Mouse (Mus musculus) heart, adult 9 months (tissue): Measurements from ENCODE around the gene Cpa3.

Source experiments
- DNase-seq, 2 experiments: peaks; one replicate each; pipeline ENCODE4 v3.0.0; 2022; ENCODE audit warnings: low spot score in 2 of 2

Cpa3 gene

DNA sequence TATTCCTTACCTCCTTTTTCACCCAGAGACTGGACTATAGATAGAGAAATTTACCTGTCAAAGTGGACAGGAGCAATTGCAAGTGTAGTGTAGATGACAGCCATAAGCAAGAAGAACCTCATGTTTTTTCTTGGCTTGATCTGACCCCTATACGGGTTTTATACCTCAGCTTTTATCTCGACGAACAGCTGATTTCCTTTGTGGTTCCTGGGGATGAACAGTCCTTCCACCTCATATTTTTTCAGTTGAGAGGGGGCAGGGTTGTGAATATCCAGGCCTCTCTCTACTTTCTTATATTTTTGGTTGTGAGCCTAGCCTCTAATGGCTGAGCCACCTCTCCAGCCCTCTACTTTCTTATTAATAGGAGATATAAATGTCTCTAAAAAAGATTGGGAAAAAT lies at the start of gene Cpa3:
Gene Cpa3, minus strand, starts transcription at position 132 of the 400 bp plus-strand sequence.
- no peak for DNase-seq

DNA sequence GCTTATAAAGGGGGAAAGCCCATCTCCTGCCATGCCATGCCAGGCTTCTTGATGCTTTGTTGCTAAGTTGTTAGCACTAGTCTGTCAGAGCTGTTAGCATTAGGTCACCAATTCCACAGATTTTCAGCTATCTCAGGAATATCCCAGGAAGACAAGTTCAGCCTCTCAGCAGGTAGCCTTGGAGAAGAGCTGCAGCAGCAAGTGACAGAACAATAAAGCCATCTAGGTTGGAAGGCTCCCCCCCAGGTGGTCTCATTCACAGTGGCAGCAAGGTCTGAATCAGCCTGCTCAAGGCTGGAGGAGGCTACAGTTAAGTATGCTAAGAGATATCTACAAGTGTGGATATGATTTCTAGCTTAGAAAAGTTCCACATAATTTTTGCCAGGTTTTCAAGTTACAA lies 49.4 kb upstream of the Cpa3 start:
- DNase-seq, result no peak

DNA sequence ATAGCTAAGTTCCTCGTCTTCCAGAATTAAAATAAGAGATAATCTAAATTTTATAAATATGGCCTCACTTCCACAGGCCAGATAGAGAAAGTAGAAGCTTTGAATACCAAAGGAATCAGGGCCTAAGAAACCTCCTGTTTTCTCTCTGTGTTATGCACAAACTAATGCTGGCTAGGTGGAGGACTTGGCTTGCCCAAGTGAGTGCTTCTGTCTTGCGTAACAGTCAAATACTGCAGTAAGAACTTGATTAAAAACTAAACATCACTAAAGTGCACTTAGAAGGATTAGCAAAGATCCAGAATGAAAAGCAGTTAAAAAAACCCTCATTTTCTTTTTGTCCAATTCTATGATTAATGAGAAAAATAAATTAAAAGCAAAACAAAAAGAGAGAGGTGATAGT lies 46.8 kb upstream of the Cpa3 start:
- no peak for DNase-seq

DNA sequence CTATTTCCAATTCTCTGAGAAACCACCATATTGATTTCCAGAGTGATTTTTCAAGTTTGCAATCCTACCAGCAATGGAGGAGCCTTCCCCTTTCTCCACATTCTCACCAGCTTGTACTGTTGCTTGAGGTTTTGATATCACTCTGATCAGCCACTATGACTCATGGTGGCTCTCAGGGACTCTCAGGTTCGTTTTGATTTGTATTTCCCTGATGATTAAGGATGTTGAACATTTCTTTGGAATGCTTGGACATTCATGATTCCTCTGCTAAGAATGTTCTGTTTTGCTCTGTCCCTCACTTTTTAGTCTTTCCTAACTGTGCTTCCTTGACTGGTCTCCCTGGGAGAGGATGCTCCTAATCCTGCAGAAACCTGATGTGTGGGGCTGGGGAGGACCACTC lies 39.8 kb upstream of the Cpa3 start:
- DNase-seq, result no peak

DNA sequence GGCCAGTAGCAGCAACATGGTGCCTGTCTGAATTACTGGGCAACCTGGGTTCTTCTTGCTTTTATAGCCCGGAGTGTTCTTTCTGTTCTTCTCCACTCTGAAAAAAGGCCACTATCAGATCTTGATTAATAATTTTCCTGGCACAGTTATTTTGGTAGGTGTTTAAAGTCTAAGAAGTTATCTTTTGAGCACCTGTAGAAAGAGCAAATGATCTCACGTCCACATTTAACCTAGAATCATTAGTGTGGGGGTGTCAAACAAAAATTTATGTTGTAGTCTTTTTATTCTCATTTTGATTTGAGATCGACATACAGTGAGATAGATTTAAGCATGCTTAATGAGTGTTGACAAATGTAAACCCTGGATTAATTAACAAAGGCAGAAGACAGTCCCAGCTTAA lies 33.7 kb upstream of the Cpa3 start, which contains the start of gene Cpb1:
Gene Cpb1, minus strand, starts transcription at position 101 of the 400 bp plus-strand sequence.
- DNase-seq, result no peak

DNA sequence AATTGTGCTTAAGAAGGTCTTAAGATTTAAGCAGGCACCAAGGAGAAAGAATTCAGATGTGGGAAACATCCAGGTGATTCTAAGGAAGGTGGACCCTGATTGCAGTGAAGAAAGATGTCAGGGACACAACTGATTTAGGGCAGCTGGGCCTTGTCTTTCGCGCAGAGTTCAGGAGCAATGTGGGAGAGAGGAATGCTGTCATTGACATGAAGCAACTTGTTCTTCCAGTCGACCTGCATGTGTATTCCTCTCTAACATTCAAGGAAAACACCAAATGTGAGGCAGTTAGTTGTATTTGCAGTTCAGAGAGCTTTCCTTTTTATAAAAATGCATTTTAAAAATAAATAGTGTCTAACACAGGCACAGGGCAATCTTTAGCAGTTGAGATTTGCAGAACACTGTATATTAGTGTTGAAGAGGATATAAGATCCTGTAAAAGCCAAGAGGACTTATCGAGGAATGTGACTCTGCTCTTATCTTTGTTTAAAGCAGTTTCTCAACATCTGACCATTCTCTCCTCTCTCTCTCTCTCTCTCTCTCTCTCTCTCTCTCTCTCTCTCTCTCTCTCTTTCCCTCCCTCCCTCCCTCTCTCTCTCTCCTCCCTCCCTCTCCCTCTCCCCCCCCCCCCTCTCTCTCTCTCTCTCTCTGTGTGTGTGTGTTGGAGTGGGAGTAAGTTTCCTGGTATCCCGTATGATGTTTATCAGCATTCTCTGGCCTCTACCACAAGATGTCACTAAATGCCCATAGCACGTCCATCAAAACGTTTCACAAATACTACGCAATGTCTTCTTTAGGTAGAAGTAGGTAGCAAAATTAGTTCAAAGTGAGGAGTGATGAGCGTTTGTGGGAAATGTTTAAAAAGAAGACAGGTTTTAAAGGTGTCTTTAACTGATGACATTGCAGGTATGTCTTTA lies 12.8 kb upstream of the Cpa3 start:
- DNase-seq, result no peak

DNA sequence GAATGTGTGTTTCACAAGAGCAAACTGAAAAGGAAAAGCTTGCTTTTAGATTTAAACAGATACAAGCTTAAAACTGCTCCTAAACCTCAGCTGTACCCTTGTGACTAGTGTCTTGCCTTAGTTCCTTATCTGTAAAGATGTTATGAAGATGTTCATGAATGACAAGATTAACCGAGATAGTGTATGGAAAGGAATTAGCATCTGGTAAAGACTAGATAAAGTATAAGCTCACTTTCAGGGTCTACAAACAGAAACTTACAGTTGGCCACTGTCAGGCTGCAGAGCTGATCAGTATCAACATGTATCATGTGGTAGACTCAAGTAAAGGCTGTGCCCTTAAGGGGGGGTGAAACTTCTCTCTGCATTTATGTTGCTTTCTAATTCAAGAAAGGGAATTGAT lies 1.9 kb upstream of the Cpa3 start:
- no peak for DNase-seq

DNA sequence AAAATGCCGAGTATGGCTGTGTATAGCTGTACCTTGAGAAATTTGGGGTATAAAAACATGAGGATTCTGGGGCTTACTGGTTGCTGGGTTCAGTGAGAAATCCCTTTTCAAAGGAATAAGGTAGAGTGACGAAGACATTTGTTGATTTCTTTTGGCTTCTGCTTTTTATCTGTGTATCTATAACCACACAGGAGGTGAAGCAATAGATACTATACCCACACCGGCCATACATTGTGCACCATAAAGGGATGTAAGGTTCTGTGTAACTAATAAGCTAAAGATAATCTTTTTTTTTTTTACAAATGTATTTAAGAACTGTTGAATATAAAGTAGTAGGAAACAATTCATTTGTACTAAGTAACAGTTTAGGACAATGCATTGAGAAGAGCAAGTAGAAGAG lies 2.2 kb downstream of the Cpa3 start:
- no peak for DNase-seq

DNA sequence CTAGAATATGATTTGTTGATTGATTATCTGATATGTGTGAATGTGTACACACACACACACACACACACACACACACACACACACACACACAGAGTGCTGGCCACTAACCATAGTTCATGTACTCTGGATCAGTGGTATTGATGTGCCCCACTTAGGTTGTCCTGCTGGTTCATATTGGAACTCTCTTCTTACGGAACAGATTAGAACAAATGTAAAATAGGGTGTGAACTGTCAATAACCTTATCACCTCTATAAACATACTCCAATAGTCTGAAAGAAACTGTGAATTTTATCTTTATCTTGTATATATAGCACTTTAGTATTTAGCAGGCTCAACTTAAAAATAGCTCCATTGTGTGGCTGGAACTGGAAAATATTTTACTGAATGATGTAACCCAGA lies 5.0 kb downstream of the Cpa3 start:
- DNase-seq, result no peak

DNA sequence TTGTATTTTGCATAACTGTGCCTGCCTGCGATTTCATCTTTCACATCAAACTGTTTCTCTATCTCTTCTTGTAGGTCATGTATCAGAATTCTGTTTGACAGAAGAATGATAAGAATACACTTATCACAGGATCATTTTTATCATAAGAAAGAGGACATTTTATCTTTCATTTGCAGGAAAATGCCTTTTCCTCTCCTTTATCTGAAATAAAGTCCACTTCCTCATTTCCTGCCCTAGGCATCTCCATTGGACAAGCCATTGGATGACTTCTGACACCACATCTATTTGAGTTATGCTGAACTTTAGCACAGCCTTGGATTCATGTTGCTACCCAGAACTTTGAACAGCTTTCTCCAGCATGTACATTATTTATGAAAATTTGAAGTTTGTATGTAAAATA lies 13.0 kb downstream of the Cpa3 start:
- DNase-seq, result no peak

DNA sequence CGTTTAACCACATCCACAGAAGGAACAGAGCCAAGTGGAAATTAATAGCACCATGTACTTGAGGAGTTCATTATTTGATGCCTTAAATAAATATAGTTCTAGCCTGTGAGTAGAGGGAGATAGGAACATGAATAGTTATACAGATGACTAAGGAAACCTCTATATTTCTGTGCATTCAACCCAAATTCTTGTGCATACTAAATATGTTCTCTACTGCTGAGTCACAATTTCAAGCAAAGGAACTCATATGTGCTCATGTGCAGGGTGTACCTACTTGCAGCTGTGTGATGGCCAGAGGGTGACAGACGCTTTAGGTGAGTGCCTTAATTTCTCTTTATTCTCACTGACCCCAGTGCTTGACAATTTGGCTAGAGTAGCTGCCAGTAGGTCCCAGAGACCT lies 16.6 kb downstream of the Cpa3 start:
- no peak for DNase-seq

DNA sequence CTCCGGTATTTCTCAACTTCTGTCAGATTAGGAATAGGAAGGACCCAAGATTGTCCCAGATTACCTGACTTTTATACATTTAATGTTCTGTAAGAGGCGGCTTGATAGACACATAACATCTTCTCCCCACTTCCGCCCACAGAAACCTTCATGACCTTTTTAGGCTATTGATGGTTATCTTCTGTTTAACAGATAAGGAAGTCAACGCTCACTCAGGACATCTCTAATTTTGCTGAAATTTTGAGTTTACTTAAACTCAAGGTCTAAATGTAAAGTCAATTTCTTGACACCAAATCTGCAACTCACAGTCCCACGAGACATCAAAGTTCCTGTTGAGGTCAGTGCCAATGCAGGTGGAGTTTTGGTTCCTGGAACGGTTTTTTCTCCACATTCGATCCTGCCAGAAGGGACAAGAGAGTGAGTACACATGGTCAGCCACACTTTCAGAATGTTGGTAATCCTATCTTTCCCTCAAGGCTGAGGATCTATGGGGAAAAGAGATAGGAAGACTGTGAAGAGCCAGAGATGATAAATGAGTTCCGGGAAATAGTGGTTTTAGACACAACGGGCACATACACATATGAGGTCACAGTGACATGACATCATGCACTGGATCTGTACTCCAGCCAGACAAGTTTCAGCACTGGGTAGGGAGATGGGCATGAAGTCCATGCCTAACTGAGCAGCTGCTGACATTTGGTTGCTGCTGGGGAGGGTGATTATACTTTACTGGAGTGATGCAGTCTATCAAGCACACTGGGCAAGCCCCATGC lies 18.9 kb downstream of the Cpa3 start:
- DNase-seq, result no peak

DNA sequence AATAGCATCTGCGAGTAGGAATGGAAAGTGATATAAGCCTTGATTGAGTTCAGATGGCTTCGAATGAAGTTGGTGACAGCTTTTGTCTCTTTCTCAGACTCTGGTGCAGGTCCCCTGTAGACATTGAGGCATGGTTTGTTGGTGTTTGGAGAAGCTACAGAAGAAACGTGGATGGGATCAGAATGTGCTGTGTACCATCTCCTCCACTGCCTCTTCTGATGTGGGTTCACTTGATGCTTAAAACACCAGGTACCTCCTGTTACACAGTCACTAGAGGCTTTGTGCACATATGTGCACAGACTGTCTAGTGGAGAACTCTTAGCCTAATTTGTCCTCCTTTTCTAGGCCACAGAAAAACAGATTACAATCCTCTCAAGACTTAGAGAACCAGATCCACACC lies 19.8 kb downstream of the Cpa3 start:
- no peak for DNase-seq

DNA sequence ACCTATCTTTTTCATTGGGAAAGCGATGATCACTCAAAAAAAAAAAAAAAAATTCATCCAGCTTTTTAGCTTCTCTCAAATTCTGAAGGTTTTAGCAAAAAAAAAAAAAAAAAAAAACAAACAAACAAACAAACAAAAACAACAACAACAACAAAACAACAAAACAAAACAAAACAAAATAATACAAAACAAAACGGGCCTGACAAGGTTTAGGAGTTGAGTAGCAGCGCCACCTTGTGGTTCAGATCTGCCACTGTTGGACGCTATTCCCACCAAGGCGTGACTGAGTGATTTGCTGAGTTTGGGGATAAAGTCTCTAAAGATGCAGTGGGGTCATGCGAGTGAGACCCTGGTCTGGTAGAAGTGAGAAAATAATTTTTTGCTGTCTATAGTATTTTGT lies 43.1 kb downstream of the Cpa3 start:
- peak in 1 of 2 experiments; percentile 4 for DNase-seq

DNA sequence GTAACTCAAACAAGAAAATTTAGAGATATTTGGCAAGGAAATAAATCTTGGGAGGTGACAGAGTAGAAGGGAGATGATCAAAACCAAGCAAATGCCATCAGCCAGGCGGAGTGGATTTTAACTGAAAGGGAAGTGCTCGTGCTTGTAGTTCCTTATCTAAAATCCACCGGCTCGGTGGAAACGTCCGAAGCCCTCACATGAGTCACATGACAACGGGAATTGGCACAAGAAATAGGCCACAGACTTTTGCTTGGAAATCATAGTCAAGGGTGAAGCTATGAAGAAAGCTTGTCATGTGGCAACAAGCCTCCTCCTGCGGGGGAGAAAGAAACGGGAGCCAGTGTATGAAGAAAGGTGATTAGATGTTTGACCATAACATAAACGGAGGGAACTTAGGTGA lies 44.1 kb downstream of the Cpa3 start:
- DNase-seq, result peak in 1 of 2 experiments; percentile 4

DNA sequence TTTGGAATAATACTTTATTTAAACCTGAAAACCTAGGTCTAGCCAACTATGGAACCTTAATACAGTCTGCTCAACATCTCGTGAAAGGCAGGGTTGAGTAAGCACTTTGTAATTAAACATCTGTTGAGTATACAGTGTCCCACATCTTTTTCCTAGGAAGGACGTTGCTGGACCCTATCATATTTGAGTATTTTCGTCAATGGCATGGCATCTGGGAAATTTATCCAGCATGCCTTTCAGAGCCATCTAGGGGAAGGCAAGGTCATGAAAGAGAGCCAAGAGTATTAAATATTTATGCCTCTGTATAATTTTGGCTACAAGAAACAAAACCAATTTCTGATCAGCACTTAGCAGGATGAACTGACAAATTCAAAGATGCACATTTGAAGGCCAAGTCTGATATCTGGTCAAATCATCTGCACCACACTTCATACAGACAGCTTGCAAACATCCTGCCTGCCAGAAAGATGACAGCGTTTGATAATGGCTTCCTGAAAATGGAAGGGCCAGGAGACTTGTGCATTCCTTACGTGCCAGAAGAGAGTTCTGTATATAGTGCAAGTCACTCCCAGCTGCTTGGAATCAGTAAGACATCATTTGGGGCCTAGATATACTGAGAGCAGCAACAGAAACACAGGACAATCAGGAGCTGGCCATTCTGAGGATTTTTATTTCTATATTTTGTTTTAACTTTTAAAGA lies 52.9 kb downstream of the Cpa3 start:
- DNase-seq, result no peak

DNA sequence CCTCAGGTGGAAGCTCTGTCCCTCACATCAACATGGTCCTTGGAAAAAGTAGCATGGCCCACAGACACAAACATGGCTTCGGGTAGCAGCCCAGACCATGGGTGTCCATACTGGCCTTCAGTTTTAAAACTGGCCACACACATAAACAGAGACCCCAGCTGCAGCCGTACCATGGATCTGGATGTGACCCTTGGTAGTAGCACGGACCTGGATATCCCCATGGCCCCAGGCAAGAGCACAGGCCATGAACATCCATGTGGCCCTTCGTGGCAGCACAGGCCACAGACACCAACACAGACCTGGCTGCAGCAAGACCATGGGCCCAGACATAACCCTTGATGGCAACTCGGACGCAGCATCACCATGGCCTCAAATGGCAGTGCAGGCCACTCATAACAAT lies 69.6 kb downstream of the Cpa3 start:
- no peak for DNase-seq

DNA sequence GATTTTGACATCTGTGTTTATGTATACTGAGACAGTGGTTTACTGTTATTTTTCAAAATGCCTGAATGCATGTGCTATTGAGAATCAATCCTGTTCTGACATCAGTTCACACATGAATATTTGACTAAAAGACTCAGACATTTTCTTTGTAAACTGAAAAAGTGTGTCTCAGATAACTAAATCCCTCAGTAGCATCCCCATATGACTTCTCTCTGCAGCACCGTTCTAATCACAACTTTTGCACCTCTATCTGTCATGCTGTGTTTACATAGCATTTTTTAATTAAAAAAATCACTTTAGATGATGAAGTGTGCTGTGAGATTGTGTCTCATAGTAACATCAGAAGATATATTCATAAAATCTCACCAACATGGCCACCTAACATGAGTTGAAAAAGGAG lies 74.5 kb downstream of the Cpa3 start:
- DNase-seq, result no peak
